Mouse (Mus musculus) hindbrain, embryonic 14.5 days (tissue): ENCODE results near the gene Tia1. TPM values are rescaled to one million over a fixed set of nuclear protein-coding genes. Genes with fewer than 3 reads are reported as not detected.

Experiments used
- ATAC-seq: fragments of 200-750 bp; cut with Nextera tagmentation; 2 replicates; pipeline ENCODE4 v1.8.0; 2017; ENCODE audit warnings: moderate number of reproducible peaks, mild to moderate bottlenecking, moderate TSS enrichment, moderate library complexity; ENCODE audit not compliant: low FRiP score
- DNase-seq: peaks from one replicate; pipeline ENCODE4 v3.0.0-alpha.2; 2015; ENCODE audit warnings: low spot score
- H3K27ac ChIP-seq: fragments of 300-500 bp; sonication (generic); 2 replicates; pipeline ENCODE4 v1.5.1; 2014; ENCODE audit warnings: mild to moderate bottlenecking, moderate library complexity
- H3K27me3 ChIP-seq: fragments of 300-500 bp; sonication (generic); 2 replicates; pipeline ENCODE4 v1.6.1; 2014; ENCODE audit warnings: mild to moderate bottlenecking, low read length, mixed read lengths; ENCODE audit not compliant: control insufficient read depth, insufficient read depth
- H3K36me3 ChIP-seq: fragments of 300-500 bp; sonication (generic); replicated peaks from 2 replicates; pipeline ENCODE4 v1.6.1; 2014; ENCODE audit not compliant: control insufficient read depth, insufficient read depth
- H3K4me1 ChIP-seq: fragments of 300-500 bp; sonication (generic); replicated peaks from 2 replicates; pipeline ENCODE4 v1.6.1; 2014; ENCODE audit warnings: antibody characterized with exemption, low read length, mixed read lengths; ENCODE audit not compliant: control insufficient read depth, insufficient read depth
- H3K4me2 ChIP-seq: fragments of 300-500 bp; sonication (generic); replicated peaks from 2 replicates; pipeline ENCODE4 v1.6.1; 2014; ENCODE audit warnings: mild to moderate bottlenecking, moderate library complexity
- H3K4me3 ChIP-seq: fragments of 300-500 bp; sonication (generic); replicated peaks from 2 replicates; pipeline ENCODE4 v1.5.1; 2014; ENCODE audit warnings: mild to moderate bottlenecking, low read length
- H3K9ac ChIP-seq: fragments of 300-500 bp; sonication (generic); 2 replicates; pipeline ENCODE4 v1.6.1; 2014
- H3K9me3 ChIP-seq: fragments of 300-500 bp; sonication (generic); 2 replicates; pipeline ENCODE4 v1.6.1; 2016; ENCODE audit warnings: low read length; ENCODE audit not compliant: control insufficient read depth
- WGBS: fragments of 180-500 bp; shearing (Covaris S2); extraction: QIAGEN DNeasy Blood & Tissue Kit; methylation state at CpG from one replicate; pipeline ENCODE4 v1.1.7; 2014; 5-methylcytosine and 5-hydroxymethylcytosine counted together
- polyA plus RNA-seq: library from polyadenylated mRNA; unstranded; fragments of >200 nt; fragmentation: Nextera tagmentation; extraction: Ambion mirVana; gene quantifications from 2 replicates; pipeline ENCODE4 v1.2.1, GENCODE M21; 2014

Tia1 gene
- polyA plus RNA-seq, 1 experiment from 2014 or later: 306 TPM

DNA sequence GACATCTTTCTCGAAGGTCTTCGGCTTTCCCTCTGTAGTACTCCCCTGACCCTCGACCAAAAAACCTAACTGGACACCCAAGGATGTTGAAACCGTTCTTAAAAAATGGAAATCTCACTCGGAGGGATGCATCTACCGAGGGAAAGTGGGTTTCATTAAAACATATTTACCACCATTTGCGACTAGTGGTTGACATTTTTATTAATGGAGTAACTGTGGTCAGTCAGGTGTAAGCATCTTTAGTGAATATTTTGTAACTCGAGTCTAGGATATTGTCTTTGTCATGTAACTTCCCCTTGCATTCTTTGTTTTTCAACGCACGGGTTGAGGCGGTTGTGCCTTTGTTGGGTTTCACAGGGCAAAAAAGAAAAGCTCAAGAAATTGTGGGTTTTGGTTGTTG, 977 bp downstream of the Tia1 start:
- H3K4me3 ChIP-seq: peak overlapping the region; percentile 88
- H3K36me3 ChIP-seq: peaks cover 28% of the 10 kb centered on the region
- peak overlapping the region; percentile 81 for H3K4me2 ChIP-seq
- DNase-seq: peak; percentile 46
- H3K4me1 ChIP-seq: peaks cover 26% of the 10 kb centered on the region
- under 1% methylated on average over 11 of the region's 11 CpGs for WGBS
- peak overlapping the region; percentile 100 for H3K27ac ChIP-seq
- no peaks in the 10 kb centered on the region for H3K9me3 ChIP-seq
- H3K27me3 ChIP-seq: no peaks in the 10 kb centered on the region
- ATAC-seq: no peak
- H3K9ac ChIP-seq: peak overlapping the region; percentile 100

DNA sequence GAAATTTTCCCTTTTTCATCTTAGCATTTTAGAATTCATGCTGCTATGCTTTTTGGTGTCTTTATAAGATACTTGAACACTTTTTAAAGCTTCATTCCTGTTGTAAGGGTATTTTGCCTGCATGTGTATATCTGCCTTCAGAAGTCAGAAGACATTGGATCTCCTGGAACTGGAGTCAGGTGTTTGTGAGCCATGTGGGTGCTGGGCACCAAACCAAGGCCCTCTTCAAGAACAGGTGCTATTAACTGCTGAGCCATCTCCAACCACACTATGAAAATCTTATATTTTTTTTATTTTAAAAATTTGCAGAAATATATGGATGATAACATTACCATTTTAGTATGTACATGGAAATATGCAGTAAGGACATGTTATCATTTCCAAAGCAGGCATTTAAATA, 2.3 kb downstream of the Tia1 start:
- Histone ChIP-seq H3K36me3 (peaks cover 28% of the 10 kb centered on the region), H3K4me2 (peak overlapping the region; percentile 81), H3K27me3 (no peaks in the 10 kb centered on the region), H3K9me3 (no peaks in the 10 kb centered on the region), H3K4me3 (peak overlapping the region; percentile 88), H3K27ac (no peak overlapping the region), H3K4me1 (peaks cover 31% of the 10 kb centered on the region), H3K9ac (peak overlapping the region; percentile 100)
- ATAC-seq (no peak), DNase-seq (no peak)

DNA sequence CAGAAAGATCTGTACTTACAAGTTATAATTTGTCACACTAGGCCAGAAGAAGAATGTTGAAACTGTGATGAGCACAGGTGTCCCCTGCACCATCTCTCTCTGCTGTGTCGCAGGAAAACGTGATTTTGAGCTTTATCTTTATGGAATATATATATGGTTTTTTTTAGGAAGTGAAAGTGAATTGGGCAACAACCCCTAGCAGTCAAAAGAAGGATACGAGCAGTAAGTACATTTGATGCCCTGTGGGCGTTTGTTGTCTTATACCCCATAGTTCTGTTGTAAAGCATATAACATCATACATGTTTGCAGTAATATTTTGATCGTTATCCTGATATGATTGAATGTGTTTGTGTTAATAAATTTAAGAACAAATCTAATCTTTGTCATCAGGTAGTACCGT, 14.7 kb downstream of the Tia1 start:
- H3K4me1 ChIP-seq: no peaks in the 10 kb centered on the region
- no peak overlapping the region for H3K4me2 ChIP-seq
- H3K9me3 ChIP-seq: no peaks in the 10 kb centered on the region
- H3K9ac ChIP-seq: no peak overlapping the region
- H3K4me3 ChIP-seq: no peak overlapping the region
- ATAC-seq (no peak), DNase-seq (no peak)
- H3K27ac ChIP-seq: no peak overlapping the region
- no peaks in the 10 kb centered on the region for H3K27me3 ChIP-seq
- 94% methylated on average over 6 of the region's 6 CpGs for WGBS
- H3K36me3 ChIP-seq: peaks cover 90% of the 10 kb centered on the region

DNA sequence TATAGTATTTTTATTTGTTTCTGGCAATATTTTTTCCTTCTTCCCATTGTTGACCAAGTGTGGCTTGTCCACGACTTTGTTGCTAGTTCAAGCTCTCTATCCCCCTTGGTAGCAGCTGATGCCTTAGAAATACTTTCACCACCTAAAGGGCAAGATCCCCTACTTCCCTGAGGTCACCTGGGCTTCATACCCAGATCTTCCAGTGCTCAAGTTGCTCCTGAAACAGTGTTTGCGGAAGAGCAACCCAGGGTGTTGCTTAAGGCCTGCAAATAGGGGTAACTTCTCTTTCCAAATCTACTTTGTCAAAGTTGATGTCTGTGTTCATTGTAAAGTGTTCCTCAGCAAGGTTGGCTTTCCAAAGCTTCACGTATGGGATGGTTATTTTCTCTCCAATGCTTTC, 15.2 kb downstream of the Tia1 start:
- Histone ChIP-seq H3K9me3 (no peaks in the 10 kb centered on the region), H3K4me2 (no peak overlapping the region), H3K9ac (no peak overlapping the region), H3K27me3 (no peaks in the 10 kb centered on the region), H3K36me3 (peaks cover 88% of the 10 kb centered on the region), H3K4me3 (no peak overlapping the region), H3K4me1 (no peaks in the 10 kb centered on the region), H3K27ac (no peak overlapping the region)
- WGBS: 92% methylated on average over 3 of the region's 3 CpGs
- DNase-seq: no peak
- no peak for ATAC-seq

DNA sequence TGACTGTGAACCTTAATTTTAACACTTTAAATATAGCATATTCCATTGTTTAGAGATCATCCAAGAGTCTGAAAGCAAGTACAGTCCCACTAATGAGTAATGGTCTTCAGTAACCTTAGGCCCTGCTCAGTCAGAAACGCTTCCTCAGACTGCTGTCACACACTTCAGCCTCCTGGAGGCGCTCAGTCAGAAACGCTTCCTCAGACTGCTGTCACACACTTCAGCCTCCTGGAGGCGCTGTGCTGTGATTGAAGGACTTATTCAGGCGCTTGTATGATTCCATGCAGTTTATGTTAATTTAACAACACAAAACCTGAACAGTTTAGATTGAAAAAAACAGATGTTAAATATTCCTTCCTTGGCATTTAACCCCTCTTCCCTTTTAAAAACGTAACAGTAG, 16.5 kb downstream of the Tia1 start:
- Histone ChIP-seq H3K4me3 (no peak overlapping the region), H3K4me2 (no peak overlapping the region), H3K27me3 (no peaks in the 10 kb centered on the region), H3K4me1 (no peaks in the 10 kb centered on the region), H3K36me3 (peaks cover 89% of the 10 kb centered on the region), H3K27ac (no peak overlapping the region), H3K9me3 (no peaks in the 10 kb centered on the region), H3K9ac (no peak overlapping the region)
- no peak for ATAC-seq
- WGBS: 73% methylated on average over 6 of the region's 6 CpGs
- no peak for DNase-seq

DNA sequence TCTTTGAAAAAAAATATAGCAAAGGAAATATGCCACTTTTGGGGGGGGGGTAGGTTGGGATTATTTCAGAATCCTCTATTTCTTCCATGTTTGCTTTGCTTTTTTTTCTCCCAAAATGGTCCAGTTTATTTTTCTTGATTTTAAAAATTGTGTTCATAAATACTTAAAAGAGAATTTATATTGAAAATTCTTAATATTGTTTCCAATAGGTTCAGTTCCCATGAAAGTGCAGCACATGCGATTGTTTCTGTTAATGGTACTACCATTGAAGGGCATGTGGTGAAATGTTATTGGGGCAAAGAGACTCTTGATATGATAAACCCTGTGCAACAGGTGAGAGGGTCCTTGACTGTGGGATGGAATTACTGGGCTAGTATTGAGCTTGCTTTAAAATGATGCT, 22.3 kb downstream of the Tia1 start, which contains the start of gene Gm44790:
Gene Gm44790 (plus strand): TSS at position 301 of the 400 bp plus-strand sequence.
- DNase-seq: no peak
- Histone ChIP-seq H3K4me2 (no peak within 1 kb of the TSS), H3K27me3 (no peaks in the 10 kb centered on the region), H3K27ac (no peak within 1 kb of the TSS), H3K36me3 (peaks cover 92% of the 10 kb centered on the region), H3K4me1 (no peaks in the 10 kb centered on the region), H3K9ac (no peak within 1 kb of the TSS), H3K4me3 (no peak within 1 kb of the TSS), H3K9me3 (no peaks in the 10 kb centered on the region)
- WGBS: 93% methylated on average over 1 of the region's 1 CpGs
- ATAC-seq: no peak

DNA sequence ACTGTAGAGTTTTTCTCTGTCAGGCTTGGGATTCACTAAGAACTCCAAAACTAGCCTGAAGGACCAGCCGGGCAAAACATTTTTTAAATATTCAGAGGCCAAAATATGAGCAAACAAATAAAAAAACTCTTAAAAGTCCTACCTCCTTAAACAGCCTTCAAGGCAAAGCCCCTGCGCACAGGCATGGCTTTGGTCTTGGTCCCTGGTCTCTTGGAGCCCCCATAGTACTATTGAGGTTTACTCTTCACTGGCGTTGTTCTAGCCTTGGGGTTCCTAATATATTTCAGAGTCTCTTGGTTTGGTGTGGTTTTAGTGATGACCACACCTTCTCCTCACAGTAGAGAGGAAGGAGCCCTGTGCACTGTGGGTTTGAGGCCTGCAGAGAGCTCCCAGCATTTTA, 27.5 kb downstream of the Tia1 start:
- no peaks in the 10 kb centered on the region for H3K27me3 ChIP-seq
- H3K36me3 ChIP-seq: peaks cover 96% of the 10 kb centered on the region
- no peaks in the 10 kb centered on the region for H3K4me1 ChIP-seq
- H3K9ac ChIP-seq: no peak overlapping the region
- no peak for DNase-seq
- 97% methylated on average over 3 of the region's 3 CpGs for WGBS
- H3K9me3 ChIP-seq: no peaks in the 10 kb centered on the region
- no peak overlapping the region for H3K4me3 ChIP-seq
- H3K4me2 ChIP-seq: no peak overlapping the region
- no peak for ATAC-seq
- no peak overlapping the region for H3K27ac ChIP-seq

DNA sequence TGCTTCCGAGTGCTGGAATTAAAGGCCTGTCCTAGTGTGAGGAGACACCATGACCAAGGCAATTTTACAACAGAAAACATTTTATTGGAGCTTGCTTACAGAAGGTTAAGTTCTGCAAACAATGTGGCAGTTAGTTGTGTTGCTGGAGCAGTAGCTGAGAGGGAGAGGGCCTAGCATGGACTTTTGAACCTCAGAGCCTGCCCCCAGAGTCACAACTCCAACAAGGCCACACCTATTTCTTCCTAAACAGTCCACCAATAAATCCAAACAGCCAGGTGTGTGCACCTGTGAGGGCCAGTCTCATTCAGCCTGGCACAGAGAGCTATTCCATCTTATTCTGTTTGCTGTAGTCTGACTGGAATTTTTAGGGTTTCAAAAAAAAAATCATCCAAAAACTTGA, 29.7 kb downstream of the Tia1 start:
- Histone ChIP-seq H3K27me3 (no peaks in the 10 kb centered on the region), H3K4me3 (no peak overlapping the region), H3K4me1 (no peaks in the 10 kb centered on the region), H3K9ac (no peak overlapping the region), H3K4me2 (no peak overlapping the region), H3K9me3 (no peaks in the 10 kb centered on the region), H3K27ac (no peak overlapping the region), H3K36me3 (peaks cover 78% of the 10 kb centered on the region)
- WGBS: 88% methylated on average over 1 of the region's 1 CpGs
- ATAC-seq (no peak), DNase-seq (no peak)

DNA sequence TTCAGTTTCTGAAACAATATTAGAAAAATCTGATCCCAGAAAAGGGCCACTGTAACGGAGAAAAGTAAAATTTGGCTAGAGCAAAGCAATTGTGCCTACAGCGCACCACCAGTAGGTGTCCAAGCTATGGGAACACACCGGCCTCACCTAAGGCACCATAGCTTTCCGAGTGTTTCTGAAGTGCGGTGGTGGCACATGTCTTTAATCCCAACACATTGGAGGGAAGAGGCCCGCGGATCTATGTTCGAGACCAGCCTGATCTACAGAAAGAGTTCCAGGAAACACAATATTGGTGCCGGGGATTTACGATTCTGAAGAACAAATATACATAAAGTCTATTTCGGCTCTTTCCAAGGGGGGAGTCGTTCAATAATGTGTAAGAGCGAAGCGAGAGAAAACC, 33.7 kb downstream of the Tia1 start:
- 1% methylated on average over 14 of the region's 14 CpGs for WGBS
- Histone ChIP-seq H3K4me2 (peak overlapping the region; percentile 80), H3K27me3 (no peaks in the 10 kb centered on the region), H3K36me3 (peaks cover 41% of the 10 kb centered on the region), H3K9ac (peak overlapping the region; percentile 89), H3K4me3 (peak overlapping the region; percentile 74), H3K27ac (peak overlapping the region; percentile 88), H3K4me1 (peaks cover 9% of the 10 kb centered on the region), H3K9me3 (no peaks in the 10 kb centered on the region)
- DNase-seq (peak; percentile 51), ATAC-seq (peak; percentile 41; the same call in 1 of the 2 replicates)
